Mouse (Mus musculus) WW6 (cell line): ENCODE results near the gene Nsun5.

Experiments used
- DNase-seq: peaks from one replicate; pipeline ENCODE4 v3.0.0-alpha.2; 2013; ENCODE audit warnings: low read depth, low spot score

Nsun5 gene

DNA sequence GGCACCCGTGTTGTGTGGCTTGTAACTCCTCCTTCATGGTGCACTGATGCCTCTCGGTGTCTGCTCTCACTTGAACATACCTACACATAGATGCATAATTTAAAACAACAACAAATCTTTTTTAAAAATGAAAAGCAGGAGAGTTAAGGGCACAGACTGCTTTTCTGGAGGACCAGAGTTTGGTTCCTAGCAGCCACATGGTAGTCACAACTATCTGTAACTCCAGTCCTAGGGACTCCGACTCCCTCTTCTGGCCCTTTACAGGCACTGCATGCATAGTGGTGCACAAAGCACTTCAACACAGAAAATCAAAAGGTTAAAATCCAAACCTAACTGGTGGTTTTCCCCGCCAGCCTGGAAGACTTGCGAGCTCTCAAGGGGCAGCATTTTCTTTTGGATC is 3.8 kb downstream of the Nsun5 start:
- no peak for DNase-seq

DNA sequence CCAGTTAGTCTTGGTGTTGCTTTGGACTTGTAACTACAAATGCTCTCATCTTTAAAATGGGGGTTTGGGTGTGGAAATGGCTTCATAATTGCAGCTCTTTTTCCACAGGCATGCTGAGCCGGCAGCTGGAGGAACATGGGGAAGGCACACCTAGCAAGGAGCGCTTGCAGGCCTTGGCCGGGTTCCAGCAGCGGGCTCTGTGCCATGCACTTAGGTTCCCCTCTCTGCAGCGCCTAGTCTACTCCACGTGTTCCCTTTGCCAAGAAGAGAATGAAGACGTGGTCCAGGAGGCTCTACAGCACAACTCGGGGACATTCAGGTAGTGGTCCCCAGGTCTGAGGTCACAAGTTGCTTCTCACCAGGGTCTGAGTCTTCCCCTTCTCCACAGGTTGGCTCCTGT is 5.4 kb downstream of the Nsun5 start:
- no peak for DNase-seq

DNA sequence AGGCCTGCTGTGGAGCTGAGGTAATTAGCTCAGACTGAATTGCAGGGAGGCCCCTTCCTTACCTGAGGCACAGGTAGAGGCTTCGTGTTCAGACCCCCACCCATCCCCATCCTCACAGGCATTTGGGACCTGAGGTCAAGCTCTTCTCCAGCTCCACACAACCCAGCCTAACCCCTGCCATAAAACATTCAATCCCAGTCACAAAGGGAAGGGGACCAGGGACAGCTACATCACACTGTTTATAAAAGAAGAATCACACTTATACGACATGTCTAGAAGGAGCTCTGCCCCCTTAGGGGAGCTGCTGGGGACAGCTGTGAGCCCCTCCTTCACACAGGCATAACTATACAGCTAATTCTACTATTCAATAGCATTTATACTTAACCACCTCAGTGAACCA is 6.6 kb downstream of the Nsun5 start:
- no peak for DNase-seq

DNA sequence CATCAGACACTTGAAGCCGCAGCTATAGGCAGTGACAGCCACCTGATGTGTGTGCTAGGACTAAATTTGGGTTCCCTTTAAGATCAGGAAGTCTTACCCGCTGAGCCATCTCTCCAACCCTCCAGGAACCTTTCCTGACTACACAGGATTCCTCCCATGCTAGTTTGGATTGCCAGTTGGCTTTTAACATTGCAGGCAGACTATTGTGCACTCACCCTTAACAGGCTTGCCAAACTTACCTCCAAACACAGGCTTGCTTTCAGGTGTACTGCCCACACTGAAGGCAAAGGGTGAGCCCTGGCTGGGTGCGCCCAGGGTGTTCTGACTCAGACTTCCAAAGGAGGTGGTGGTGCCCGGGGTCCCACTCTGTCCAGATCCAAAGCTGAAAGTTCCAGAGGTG is 10.9 kb downstream of the Nsun5 start:
- DNase-seq, result no peak

DNA sequence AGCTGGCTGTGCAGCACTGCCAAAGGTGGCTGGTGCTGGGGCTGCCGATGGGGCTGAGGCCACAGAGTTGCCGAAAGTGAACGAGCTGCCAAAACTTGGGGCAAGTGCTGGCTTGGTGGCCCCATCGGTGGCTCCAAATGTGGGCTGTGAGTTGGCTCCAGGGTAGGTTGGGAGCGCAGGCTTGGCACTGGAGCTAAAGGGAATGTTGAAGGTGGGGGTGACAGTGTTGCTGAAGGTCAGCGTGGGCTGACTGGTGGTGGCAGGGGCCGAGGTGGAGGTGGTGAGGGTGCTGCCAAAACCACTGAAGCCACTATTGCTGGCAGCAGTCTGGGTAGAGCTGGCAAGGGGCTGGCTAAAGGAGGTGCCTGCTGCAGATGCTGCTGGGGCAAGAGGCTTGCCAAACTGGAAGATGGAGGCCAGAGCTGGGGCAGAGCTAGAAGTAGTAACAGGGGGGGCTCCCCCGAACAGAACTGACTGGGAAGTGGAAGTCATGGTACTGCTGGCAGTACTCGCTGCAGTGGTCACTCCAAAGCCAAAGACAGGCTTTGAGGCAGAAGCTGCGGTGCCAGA is 11.7 kb downstream of the Nsun5 start:
- no peak for DNase-seq

DNA sequence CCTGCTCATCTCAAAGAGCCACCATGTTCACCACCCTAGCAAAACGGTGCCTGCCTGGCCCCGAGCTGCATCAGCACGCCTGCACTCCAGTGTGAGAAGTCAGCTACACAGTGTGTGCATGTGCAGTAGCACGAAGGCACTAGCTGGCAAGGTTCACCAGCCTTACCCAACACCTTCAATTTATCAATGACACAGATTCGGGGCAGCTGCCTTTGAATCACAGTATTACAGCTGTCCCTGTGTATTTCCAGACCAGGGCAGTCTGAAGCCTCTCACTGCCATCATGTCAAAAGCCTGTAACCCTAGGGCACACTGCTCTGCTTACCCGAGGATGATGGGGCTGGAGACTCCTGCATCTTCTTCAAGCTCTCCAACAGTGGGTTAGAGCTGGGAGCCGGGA is 13.0 kb downstream of the Nsun5 start:
- no peak for DNase-seq

DNA sequence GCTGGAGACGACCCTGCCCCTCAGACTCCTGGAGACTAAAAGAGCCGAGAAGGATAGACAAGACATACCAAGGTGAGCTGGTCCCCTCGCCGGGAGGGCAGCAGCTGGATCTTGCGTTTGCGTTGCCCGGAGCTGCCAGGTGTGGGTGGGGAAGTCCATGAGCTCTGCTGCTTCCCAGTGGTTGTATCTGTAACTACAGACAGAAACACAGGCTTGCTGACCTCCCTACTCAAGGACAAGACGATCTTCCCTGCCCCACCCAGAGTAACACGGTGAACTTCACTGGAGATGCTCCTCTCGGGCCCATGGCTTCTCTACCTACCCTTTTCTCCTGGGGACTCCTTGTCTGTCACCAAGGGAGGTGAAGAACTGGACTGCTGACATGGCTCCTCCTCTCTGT is 14.0 kb downstream of the Nsun5 start:
- DNase-seq, result no peak

DNA sequence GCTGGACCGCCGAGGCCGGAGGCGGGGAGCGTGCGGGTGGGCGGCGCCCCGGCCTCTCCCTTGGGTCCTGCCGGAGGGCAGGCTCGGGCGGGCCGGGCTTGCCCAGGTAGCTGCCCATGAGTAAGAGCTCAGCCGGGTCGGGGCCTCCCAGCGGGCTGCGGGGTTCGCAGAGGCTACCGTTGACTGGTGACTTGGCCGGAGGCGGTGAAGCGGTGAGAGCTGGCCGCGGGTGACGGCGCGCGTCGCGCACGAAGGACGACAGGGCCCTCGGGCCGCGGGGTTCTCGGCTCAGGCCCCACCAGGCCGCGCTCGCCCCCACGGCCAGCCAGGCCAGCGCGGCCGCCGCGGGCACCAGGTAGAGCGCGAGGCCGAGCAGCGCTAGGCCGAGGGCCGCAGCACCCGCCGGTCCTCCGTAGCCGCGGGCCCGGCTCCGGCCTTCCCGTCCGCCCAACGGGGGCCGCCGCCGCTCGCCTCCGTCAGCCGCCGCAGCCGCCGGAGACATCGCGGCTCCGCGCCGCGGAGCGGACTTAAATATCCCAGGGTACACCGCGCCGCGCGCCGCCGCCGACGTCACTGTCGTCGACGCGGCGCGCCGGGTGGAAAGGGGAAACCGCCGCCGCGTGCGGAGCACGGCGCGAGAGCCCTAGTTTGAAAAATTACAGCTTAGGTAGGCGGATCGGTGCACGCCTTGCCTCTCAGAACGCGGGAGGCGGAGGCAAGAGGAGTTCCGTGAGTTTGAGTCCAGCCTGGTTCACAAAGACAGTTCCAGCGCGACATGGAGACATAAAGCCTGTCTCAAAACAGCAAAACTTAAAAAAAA is 24.5 kb downstream of the Nsun5 start, which contains the start of gene Pom121:
TSS of gene Pom121 (minus strand) at position 543 of the 820 bp plus-strand sequence.
- peak; percentile 70 for DNase-seq

DNA sequence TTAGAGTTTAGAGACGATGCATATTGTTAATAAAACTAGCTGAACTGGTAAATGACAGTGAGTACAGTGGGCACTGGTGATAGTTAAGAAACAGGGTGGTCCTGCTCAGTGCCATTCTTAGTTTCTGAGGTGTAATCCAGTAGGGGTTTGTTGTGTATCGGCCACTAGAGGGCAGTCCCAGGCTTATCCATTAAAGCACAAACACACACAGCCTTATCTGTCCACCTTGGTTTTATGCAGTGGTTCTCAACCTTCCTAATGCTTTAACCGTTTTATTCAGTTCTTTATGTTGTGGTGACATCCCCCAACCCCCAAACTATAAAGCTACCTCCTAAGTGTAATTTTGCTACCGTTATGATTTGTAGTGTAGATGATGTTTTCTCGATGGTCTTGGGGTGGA is 26.1 kb downstream of the Nsun5 start:
- DNase-seq, result no peak

DNA sequence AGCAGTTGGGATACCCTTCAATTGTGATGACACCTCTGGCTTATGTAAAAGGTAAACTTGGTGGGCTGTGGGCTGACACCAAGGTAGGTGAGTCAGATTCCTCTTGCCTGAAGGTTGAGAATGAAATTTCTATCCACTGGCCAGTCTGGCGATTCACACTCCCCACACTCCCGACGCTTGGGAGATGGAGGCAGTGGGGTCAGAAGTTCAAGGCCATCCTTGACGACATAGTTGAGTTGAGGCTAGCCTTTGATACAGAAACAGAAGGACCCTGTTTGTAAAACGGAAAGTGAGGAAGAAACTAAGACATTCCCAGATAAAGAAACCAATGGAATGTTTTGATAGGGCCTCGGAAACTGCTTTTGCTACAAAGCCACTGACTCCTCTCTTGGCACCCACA is 29.6 kb downstream of the Nsun5 start:
- no peak for DNase-seq

DNA sequence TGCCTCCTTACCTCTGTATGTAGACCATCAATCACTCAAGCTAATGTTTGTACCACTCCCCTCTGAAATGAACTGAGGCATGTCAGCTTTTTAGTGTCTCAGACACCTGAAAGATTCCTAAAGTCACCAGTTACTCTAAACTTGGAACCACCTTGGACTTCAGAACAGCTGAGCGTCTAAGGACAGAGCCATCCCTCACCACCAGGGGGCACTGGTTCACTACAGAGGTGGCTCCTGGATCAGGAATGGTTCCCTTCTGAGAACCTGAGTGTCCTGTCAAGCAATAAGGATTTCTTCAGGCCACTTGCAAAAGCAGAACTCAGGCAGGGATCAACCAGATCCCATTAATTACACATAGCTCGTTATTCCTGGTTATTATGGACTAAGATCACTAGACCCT is 30.5 kb downstream of the Nsun5 start:
- DNase-seq, result peak; percentile 40

DNA sequence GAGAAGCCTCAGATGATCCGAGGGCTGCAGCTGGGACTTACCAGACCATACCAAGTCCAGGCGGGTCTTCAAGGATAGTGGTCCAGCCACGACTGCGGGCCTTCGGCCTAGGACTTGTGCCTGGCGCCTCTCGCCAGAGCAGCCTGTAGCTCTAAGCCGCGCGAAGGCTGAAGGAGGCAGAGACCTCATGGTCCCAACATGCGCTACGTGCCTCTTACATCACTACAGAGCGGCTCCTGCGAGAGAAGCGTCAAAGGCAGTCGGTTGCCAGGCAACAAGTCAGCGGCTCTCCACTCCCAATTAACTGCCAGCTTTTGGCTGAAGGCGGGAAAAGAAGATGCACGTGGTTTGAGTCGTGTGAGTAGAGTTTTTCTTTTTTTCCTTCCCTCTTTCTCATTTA is 34.9 kb downstream of the Nsun5 start:
- DNase-seq, result peak; percentile 70

DNA sequence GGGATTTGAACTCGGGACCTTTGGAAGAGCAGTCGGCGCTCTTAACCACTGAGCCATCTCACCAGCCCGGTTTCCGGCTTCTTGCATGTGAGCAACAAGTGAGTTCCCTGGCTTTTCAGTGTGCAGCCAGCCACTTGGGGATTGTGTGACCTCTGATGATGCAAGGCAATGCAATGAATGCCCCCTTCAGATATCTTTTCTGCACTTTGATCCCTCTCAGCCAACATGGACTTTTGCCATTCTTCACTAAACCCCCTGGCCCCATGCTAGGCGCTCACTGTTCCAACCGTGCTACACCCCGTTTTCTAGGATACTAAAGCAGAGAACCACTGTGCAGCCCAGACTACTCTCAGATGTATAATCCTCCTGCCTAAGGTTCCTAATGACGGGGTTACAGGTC is 35.7 kb downstream of the Nsun5 start:
- DNase-seq, result no peak

DNA sequence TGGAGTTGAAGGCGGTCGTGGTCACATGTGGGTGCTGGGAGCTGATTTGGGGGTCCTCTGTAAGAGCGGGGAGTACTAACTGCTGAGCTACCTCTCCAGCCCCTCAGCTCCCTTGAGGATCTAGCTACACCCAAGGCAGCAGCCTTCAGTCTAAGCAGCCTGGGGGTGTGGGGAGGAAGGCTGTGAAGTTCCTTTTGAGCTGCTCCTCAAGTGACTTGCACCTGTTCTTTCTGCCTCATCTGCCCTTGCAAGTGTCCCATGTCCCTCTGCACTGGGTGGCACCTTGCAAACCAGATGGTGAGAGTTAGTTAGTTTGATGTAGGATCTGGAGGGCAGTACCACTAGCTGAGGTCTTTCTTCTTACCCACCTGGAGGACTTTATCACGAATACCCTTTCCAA is 38.4 kb downstream of the Nsun5 start:
- no peak for DNase-seq

DNA sequence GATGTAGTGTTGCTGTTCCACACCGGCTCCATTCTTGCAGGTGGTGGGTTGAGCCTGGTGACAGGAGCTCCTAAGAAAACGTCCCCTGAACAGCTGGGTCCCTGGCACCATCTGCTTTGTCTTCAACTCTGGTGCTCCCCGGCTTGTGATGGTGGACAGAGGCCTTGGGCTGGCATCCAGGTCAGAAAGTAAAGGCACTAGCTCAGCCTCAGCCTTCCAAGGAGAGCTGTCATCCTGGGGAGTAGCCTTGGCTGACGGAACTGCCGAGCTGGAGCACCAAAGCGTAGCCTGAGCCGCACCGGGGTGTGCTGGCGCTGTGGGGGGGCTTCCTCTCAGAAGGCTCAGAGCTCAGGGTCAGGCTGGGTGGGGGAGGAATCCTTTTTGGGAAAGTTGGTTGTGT is 40.5 kb downstream of the Nsun5 start:
- DNase-seq, result no peak
